Mouse (Mus musculus) kidney, embryonic 14.5 days (tissue): ENCODE results near the gene Spcs2. TPM values are rescaled to one million over a fixed set of nuclear protein-coding genes. Genes with fewer than 3 reads are reported as not detected.

Experiments used
- ATAC-seq: fragments of 200-750 bp; cut with Nextera tagmentation; 2 replicates; pipeline ENCODE4 v1.8.0; 2017; ENCODE audit warnings: moderate number of reproducible peaks, mild to moderate bottlenecking, moderate TSS enrichment, moderate library complexity; ENCODE audit not compliant: low FRiP score, low TSS enrichment
- H3K27ac ChIP-seq: fragments of 300-500 bp; sonication (generic); 2 replicates; pipeline ENCODE4 v1.5.1; 2014; ENCODE audit warnings: low read depth, mild to moderate bottlenecking, low read length, moderate library complexity, mixed read lengths
- H3K27me3 ChIP-seq: fragments of 300-500 bp; sonication (generic); 2 replicates; pipeline ENCODE4 v1.6.1; 2014; ENCODE audit warnings: mild to moderate bottlenecking, low read length; ENCODE audit not compliant: control insufficient read depth, insufficient read depth
- H3K36me3 ChIP-seq: fragments of 300-500 bp; sonication (generic); 2 replicates; pipeline ENCODE4 v1.6.1; 2014; ENCODE audit warnings: low read length, mixed read lengths; ENCODE audit not compliant: control insufficient read depth, insufficient read depth
- H3K4me1 ChIP-seq: fragments of 300-500 bp; sonication (generic); 2 replicates; pipeline ENCODE4 v1.6.1; 2014; ENCODE audit warnings: low read length, mixed read lengths; ENCODE audit not compliant: control insufficient read depth, insufficient read depth
- H3K4me2 ChIP-seq: fragments of 300-500 bp; sonication (generic); replicated peaks from 2 replicates; pipeline ENCODE4 v1.6.1; 2014; ENCODE audit warnings: low read depth, mild to moderate bottlenecking, low read length
- H3K4me3 ChIP-seq: fragments of 300-500 bp; sonication (generic); 2 replicates; pipeline ENCODE4 v1.5.1; 2014; ENCODE audit warnings: mild to moderate bottlenecking, low read length
- H3K9ac ChIP-seq: fragments of 300-500 bp; sonication (generic); 2 replicates; pipeline ENCODE4 v1.6.1; 2014; ENCODE audit warnings: low read depth, mild to moderate bottlenecking, low read length, moderate library complexity
- H3K9me3 ChIP-seq: fragments of 300-500 bp; sonication (generic); 2 replicates; pipeline ENCODE4 v1.6.1; 2016; ENCODE audit warnings: low read length; ENCODE audit not compliant: control insufficient read depth
- WGBS: fragments of 180-500 bp; shearing (Covaris S2); extraction: QIAGEN DNeasy Blood & Tissue Kit; methylation state at CpG from one replicate; pipeline ENCODE4 v1.1.7; 2014; 5-methylcytosine and 5-hydroxymethylcytosine counted together
- polyA plus RNA-seq: library from polyadenylated mRNA; unstranded; fragments of >200 nt; fragmentation: Nextera tagmentation; extraction: Ambion mirVana; gene quantifications from 2 replicates; pipeline ENCODE4 v1.2.1, GENCODE M21; 2014

Spcs2 gene
- polyA plus RNA-seq, 1 experiment from 2014 or later = 346 TPM

- no peak overlapping the region for H3K9ac ChIP-seq
- H3K9me3 ChIP-seq = no peaks in the 10 kb centered on the region
- H3K4me3 ChIP-seq = no peak overlapping the region
- no peaks in the 10 kb centered on the region for H3K36me3 ChIP-seq
- no peak overlapping the region for H3K27ac ChIP-seq
- ATAC-seq = no peak
- H3K27me3 ChIP-seq = no peaks in the 10 kb centered on the region
- 80% methylated on average over 3 of the region's 3 CpGs for WGBS
- H3K4me1 ChIP-seq = no peaks in the 10 kb centered on the region
- no peak overlapping the region for H3K4me2 ChIP-seq
These were observed 30.7 kb upstream of the Spcs2 start for GRCm38 (mm10) chr7:99893967-99894366.

GRCm38 (mm10) chr7:99892351-99892750 is 29.1 kb upstream of the Spcs2 start:
- Histone ChIP-seq H3K36me3 (no peaks in the 10 kb centered on the region), H3K4me2 (no peak overlapping the region), H3K27me3 (no peaks in the 10 kb centered on the region), H3K9ac (no peak overlapping the region), H3K9me3 (no peaks in the 10 kb centered on the region), H3K4me3 (no peak overlapping the region), H3K27ac (no peak overlapping the region), H3K4me1 (no peaks in the 10 kb centered on the region)
- ATAC-seq = no peak
- 86% methylated on average over 2 of the region's 2 CpGs for WGBS

DNA sequence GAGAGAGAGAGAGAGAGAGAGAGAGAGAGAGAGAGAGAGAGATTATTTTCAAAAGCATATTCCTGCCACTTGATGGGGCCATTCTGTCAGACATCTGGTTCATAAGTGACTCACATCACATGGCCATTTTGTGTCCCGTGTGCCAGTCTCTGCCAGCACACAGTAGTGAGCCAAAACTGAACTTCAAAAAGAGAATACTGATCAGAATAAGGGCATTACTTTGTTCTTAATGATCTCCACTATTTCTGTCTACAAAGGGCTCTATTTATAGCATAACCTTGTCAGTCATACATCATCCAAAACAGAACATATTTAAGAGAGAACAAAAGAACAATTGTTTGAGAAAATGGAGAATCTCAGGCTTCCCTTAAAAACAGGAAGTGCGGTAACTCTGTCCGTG is 28.2 kb upstream of the Spcs2 start:
- Histone ChIP-seq H3K4me2 (no peak overlapping the region), H3K27ac (no peak overlapping the region), H3K27me3 (no peaks in the 10 kb centered on the region), H3K4me3 (no peak overlapping the region), H3K4me1 (no peaks in the 10 kb centered on the region), H3K9ac (no peak overlapping the region), H3K9me3 (no peaks in the 10 kb centered on the region), H3K36me3 (no peaks in the 10 kb centered on the region)
- 67% methylated on average over 3 of the region's 3 CpGs for WGBS
- no peak for ATAC-seq

- no peak for ATAC-seq
- H3K4me3 ChIP-seq = no peak overlapping the region
- WGBS = 61% methylated on average over 3 of the region's 3 CpGs
- H3K9ac ChIP-seq = no peak overlapping the region
- no peak overlapping the region for H3K4me2 ChIP-seq
- no peak overlapping the region for H3K27ac ChIP-seq
- H3K27me3 ChIP-seq = no peaks in the 10 kb centered on the region
- H3K4me1 ChIP-seq = no peaks in the 10 kb centered on the region
- no peaks in the 10 kb centered on the region for H3K36me3 ChIP-seq
- H3K9me3 ChIP-seq = no peaks in the 10 kb centered on the region
These were observed 27.0 kb upstream of the Spcs2 start for GRCm38 (mm10) chr7:99890168-99890755.

DNA sequence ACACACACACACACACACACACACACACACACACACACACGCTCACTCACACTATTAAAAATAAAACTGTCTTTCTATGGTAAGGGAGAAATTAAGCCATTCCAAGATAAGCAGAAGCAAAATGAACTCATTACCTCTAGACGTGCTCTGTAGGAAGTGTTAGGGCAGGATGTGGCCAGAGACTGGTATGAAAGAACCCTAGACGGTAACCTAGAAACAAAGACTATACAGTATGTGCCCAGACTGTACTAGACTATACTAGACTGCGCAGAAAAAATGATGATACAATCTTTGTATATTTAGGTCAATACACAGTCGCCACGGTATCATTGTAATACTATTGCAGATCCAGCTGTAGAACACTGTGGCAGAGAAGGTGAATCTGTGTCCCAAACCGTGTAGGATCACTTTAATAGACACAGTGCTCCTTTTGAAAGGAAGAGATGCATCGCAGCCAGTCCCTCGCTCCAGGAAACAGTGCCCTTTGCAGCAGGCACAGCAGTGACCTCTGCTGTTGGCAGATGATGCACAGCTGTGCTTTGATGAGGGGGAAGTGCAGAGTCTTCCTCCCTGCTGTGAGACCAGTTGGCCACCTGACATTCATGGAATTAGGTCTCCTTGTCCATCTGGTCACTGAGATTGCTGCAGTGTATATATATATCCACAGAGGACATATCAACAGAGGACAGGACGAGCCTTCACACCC is 26.1 kb upstream of the Spcs2 start:
- H3K27ac ChIP-seq = no peak overlapping the region
- 49% methylated on average over 10 of the region's 10 CpGs for WGBS
- ATAC-seq = no peak
- no peak overlapping the region for H3K9ac ChIP-seq
- H3K9me3 ChIP-seq = no peaks in the 10 kb centered on the region
- H3K4me1 ChIP-seq = no peaks in the 10 kb centered on the region
- no peaks in the 10 kb centered on the region for H3K36me3 ChIP-seq
- H3K4me3 ChIP-seq = no peak overlapping the region
- no peak overlapping the region for H3K4me2 ChIP-seq
- H3K27me3 ChIP-seq = no peaks in the 10 kb centered on the region

DNA sequence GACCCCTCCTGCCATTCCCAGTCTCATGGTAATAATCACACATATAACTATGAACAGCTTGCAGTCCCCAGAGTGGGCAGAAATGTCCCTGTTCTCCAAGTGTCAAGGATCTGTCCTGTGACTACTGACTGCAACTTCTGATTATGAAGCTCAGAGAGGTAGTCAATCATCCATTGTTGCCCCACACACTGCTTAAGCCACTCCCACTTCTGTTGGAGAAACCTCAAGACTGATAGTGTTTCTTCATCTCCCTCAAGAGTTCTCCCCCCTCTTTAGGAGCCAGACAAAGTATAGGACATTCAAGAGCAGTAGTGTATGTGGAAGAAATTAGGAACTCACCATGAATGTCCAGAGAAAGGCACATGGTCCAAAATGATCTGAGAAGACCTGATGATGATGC is 24.5 kb upstream of the Spcs2 start:
- Histone ChIP-seq H3K4me3 (no peak overlapping the region), H3K9ac (no peak overlapping the region), H3K4me2 (no peak overlapping the region), H3K36me3 (no peaks in the 10 kb centered on the region), H3K9me3 (no peaks in the 10 kb centered on the region), H3K27me3 (no peaks in the 10 kb centered on the region), H3K27ac (no peak overlapping the region), H3K4me1 (no peaks in the 10 kb centered on the region)
- no peak for ATAC-seq

- H3K9ac ChIP-seq = no peak overlapping the region
- H3K36me3 ChIP-seq = no peaks in the 10 kb centered on the region
- H3K27ac ChIP-seq = no peak overlapping the region
- no peaks in the 10 kb centered on the region for H3K4me1 ChIP-seq
- no peak for ATAC-seq
- H3K9me3 ChIP-seq = no peaks in the 10 kb centered on the region
- no peak overlapping the region for H3K4me3 ChIP-seq
- no peaks in the 10 kb centered on the region for H3K27me3 ChIP-seq
- no peak overlapping the region for H3K4me2 ChIP-seq
- 100% methylated on average over 2 of the region's 2 CpGs for WGBS
These were observed 24.0 kb upstream of the Spcs2 start for GRCm38 (mm10) chr7:99887230-99887735.

DNA sequence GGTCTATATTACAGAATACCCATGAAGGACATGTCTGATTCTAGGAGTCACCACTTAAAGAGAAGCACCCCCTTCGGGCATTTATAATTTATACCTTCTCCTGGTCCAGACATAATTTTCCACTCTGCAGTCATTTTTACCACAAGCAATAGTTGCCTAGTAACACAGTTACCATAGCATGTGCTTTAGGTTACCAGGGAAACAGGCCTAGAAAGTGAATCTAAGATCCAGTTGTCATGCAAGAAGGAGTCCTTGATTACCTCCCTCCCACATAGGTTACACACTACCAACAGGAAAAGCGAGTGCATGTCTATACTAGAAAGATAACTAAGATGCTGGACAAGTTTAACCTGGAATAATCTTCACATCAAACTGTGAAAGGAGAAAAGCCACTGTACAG is 15.0 kb upstream of the Spcs2 start:
- H3K9me3 ChIP-seq = no peaks in the 10 kb centered on the region
- no peaks in the 10 kb centered on the region for H3K4me1 ChIP-seq
- WGBS = 70% methylated on average over 2 of the region's 2 CpGs

DNA sequence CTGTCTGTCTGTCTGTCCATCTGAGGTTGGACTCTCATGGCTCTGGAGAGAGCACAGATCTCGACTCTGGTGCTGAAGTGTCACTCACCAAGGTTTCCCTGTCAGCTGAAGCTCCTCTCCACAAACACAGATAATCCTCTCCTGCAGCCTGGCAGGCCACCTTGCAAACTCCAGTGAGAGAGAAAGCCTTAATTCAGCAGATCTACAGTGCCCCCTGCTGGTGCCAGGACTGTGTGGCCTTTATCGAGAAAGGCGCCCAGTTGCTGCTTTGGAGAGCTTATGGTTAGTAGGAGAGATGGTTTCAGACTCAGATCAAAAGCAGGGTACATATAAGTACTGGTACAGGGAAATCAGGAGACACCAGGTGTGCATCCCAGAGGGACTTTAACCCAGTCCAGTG is 13.1 kb upstream of the Spcs2 start:
- no peaks in the 10 kb centered on the region for H3K4me1 ChIP-seq
- 3% methylated on average over 3 of the region's 3 CpGs for WGBS
- no peak overlapping the region for H3K4me2 ChIP-seq
- H3K9ac ChIP-seq = no peak overlapping the region
- no peaks in the 10 kb centered on the region for H3K27me3 ChIP-seq
- H3K4me3 ChIP-seq = no peak overlapping the region
- H3K9me3 ChIP-seq = no peaks in the 10 kb centered on the region
- no peak overlapping the region for H3K27ac ChIP-seq
- ATAC-seq = no peak
- no peaks in the 10 kb centered on the region for H3K36me3 ChIP-seq

More for the DNA sequence above, 15.0 kb upstream of the Spcs2 start:
- no peak overlapping the region for H3K4me3 ChIP-seq
- no peaks in the 10 kb centered on the region for H3K36me3 ChIP-seq
- ATAC-seq = no peak
- H3K9ac ChIP-seq = no peak overlapping the region
- H3K4me2 ChIP-seq = no peak overlapping the region
- H3K27ac ChIP-seq = no peak overlapping the region
- no peaks in the 10 kb centered on the region for H3K27me3 ChIP-seq
